Mouse (Mus musculus) C2C12 (cell line): Measurements from ENCODE around the gene Mlx. TPM values are rescaled to one million over a fixed set of nuclear protein-coding genes. Genes with fewer than 3 reads are reported as not detected.

Experiments
- H3K27me3 ChIP-seq: one replicate; pipeline ENCODE4 v1.6.1; 2011; ENCODE audit not compliant: control insufficient read depth, insufficient read depth, insufficient read length
- H3K36me3 ChIP-seq: one replicate; pipeline ENCODE4 v1.6.1; 2011; ENCODE audit not compliant: control insufficient read depth, insufficient read depth
- H3K4me3 ChIP-seq: one replicate; pipeline ENCODE4 v1.5.1; 2011; ENCODE audit warnings: mild to moderate bottlenecking, control low read depth; ENCODE audit not compliant: poor library complexity, insufficient read depth, severe bottlenecking
- H3K79me2 ChIP-seq: one replicate; pipeline ENCODE4 v1.6.1; 2011; ENCODE audit not compliant: control insufficient read depth, insufficient read depth
- H3K79me3 ChIP-seq: one replicate; pipeline ENCODE4 v1.6.1; 2011; ENCODE audit warnings: low read depth, control low read depth
- H3ac ChIP-seq: one replicate; pipeline ENCODE3; 2011; ENCODE audit warnings: low read depth; ENCODE audit not compliant: control insufficient read depth, insufficient read length
- CEBPB ChIP-seq: IDR thresholded peaks from one replicate; pipeline ENCODE4 v1.6.1; 2011; ENCODE audit warnings: low read depth, mild to moderate bottlenecking, control low read depth, moderate library complexity
- CTCF ChIP-seq: IDR thresholded peaks from one replicate; pipeline ENCODE4 v1.5.1; 2011; ENCODE audit not compliant: control insufficient read depth, insufficient read depth, insufficient read length
- FOSL1 ChIP-seq: IDR thresholded peaks from one replicate; pipeline ENCODE4 v1.8.0; 2011; ENCODE audit warnings: mild to moderate bottlenecking, low read length; ENCODE audit not compliant: poor library complexity, insufficient read depth, severe bottlenecking
- MAX ChIP-seq: IDR thresholded peaks from one replicate; pipeline ENCODE4 v1.6.1; 2011; ENCODE audit warnings: mild to moderate bottlenecking, control low read depth
- MYOD1 ChIP-seq: IDR thresholded peaks from one replicate; pipeline ENCODE4 v1.6.1; 2011; ENCODE audit warnings: low read depth; ENCODE audit not compliant: control insufficient read depth, insufficient read length
- MYOG ChIP-seq: IDR thresholded peaks from one replicate; pipeline ENCODE4 v1.6.1; 2011; ENCODE audit not compliant: control insufficient read depth, insufficient read length; ENCODE audit errors: extremely low read depth
- USF1 ChIP-seq: IDR thresholded peaks from one replicate; pipeline ENCODE4 v1.6.1; 2011; ENCODE audit warnings: low read depth, mild to moderate bottlenecking, control low read depth, moderate library complexity
- microRNA-seq: library from miRNA; unstranded; fragments of <30 nt; microRNA quantifications from one replicate; pipeline ENCODE4, GENCODE M21; 2019; ENCODE audit warnings: borderline microRNAs expressed
- polyA plus RNA-seq: library from polyadenylated mRNA; unstranded; fragments of >200 nt; fragmentation: generic; extraction: Trizol; gene quantifications from one replicate; pipeline ENCODE4 v1.2.1, GENCODE M21; 2012; ENCODE audit warnings: missing spikeins

Mlx gene
- polyA plus RNA-seq, 1 experiment = 39.7 TPM

- no peaks in the 10 kb centered on the region for H3K36me3 ChIP-seq
- H3K4me3 ChIP-seq = no peak overlapping the region
- H3K27me3 ChIP-seq = no peaks in the 10 kb centered on the region
These were observed 53.2 kb downstream of the Mlx start for GRCm38 (mm10) chr11:101140164-101140819.

GRCm38 (mm10) chr11:101141088-101141487, 54.0 kb downstream of the Mlx start:
- Histone ChIP-seq H3K4me3 (no peak overlapping the region), H3K36me3 (no peaks in the 10 kb centered on the region), H3K79me3 (no peaks in the 10 kb centered on the region), H3ac (no peak overlapping the region), H3K79me2 (no peaks in the 10 kb centered on the region), H3K27me3 (no peaks in the 10 kb centered on the region)
- TF ChIP-seq CTCF (no peak), MAX (no peak), CEBPB (no peak), MYOD1 (no peak), MYOG (no peak), USF1 (no peak), FOSL1 (no peak)

More at GRCm38 (mm10) chr11:101140164-101140819, 53.2 kb downstream of the Mlx start:
- no peaks in the 10 kb centered on the region for H3K79me2 ChIP-seq
- no peak for TF ChIP-seq FOSL1
- no peak for TF ChIP-seq MYOD1
- no peak overlapping the region for H3ac ChIP-seq
- H3K79me3 ChIP-seq = no peaks in the 10 kb centered on the region

Small RNA genes within 50 kb of the gene (microRNA-seq; reads per million reads assigned to microRNA genes)
- gene Gm27626 = not detected

Other genes with a start within 250 kb of the Mlx start
- 2.4 TPM for gene Stat5b, start 236.6 kb upstream of the Mlx start, polyA plus RNA-seq
- 13.3 TPM for gene Stat5a, start 227.9 kb upstream of the Mlx start, polyA plus RNA-seq
- 36.1 TPM for gene Stat3, start 147.7 kb upstream of the Mlx start, polyA plus RNA-seq
- gene Cavin1, start 116.4 kb upstream of the Mlx start, polyA plus RNA-seq = 418 TPM
- gene Atp6v0a1, start 77.8 kb upstream of the Mlx start, polyA plus RNA-seq = 22.8 TPM
- 7.3 TPM for gene Naglu, start 17.3 kb upstream of the Mlx start, polyA plus RNA-seq
- not detected for gene Hsd17b1, start 8.9 kb upstream of the Mlx start, polyA plus RNA-seq
- gene Coasy, start 4.7 kb upstream of the Mlx start, polyA plus RNA-seq = 31.0 TPM
- gene Psmc3ip, start 8.2 kb downstream of the Mlx start, polyA plus RNA-seq = 24.0 TPM
- 25.7 TPM for gene Retreg3, start 32.6 kb downstream of the Mlx start, polyA plus RNA-seq
- gene Tubg1, start 32.7 kb downstream of the Mlx start, polyA plus RNA-seq = 115 TPM
- gene Tubg2, start 68.6 kb downstream of the Mlx start, polyA plus RNA-seq = 0.13 TPM
- gene Cntnap1, start 83.2 kb downstream of the Mlx start, polyA plus RNA-seq = 0.28 TPM
- 18.3 TPM for gene Plekhh3, start 84.1 kb downstream of the Mlx start, polyA plus RNA-seq
- 0.18 TPM for gene Ccr10, start 88.2 kb downstream of the Mlx start, polyA plus RNA-seq
- 4.5 TPM for gene Ezh1, start 139.2 kb downstream of the Mlx start, polyA plus RNA-seq
- gene Ramp2, start 158.8 kb downstream of the Mlx start, polyA plus RNA-seq = 0.66 TPM
- gene Vps25, start 166.4 kb downstream of the Mlx start, polyA plus RNA-seq = 116 TPM
- 0.49 TPM for gene Wnk4, start 173.3 kb downstream of the Mlx start, polyA plus RNA-seq
- gene Cntd1, start 191.7 kb downstream of the Mlx start, polyA plus RNA-seq = 0.05 TPM
- 85.2 TPM for gene Coa3, start 191.8 kb downstream of the Mlx start, polyA plus RNA-seq
- gene Becn1, start 215.0 kb downstream of the Mlx start, polyA plus RNA-seq = 103 TPM
- gene Psme3, start 228.9 kb downstream of the Mlx start, polyA plus RNA-seq = 89.9 TPM
- gene Aoc2, start 237.8 kb downstream of the Mlx start, polyA plus RNA-seq = 1.2 TPM
- 0.07 TPM for gene Aoc3, start 243.3 kb downstream of the Mlx start, polyA plus RNA-seq